8 mouse cellular contexts compared by ENCODE assay signal in genomic region chr2:30443281-30443680, GRCm38 (mm10). TPM values are rescaled to one million over a fixed set of nuclear protein-coding genes. Genes with fewer than 3 reads are reported as not detected.
DNase-seq lines count a peak whose midpoint lies in the region; ATAC-seq and TF ChIP-seq lines count a peak whose summit lies in the region.

No protein-coding gene starts in this region.

- ATAC-seq in forebrain, embryonic 16.5 days = no peak
- ATAC-seq in liver, embryonic 13.5 days (ENCODE audit: low read depth) = no peak

- H3K9me3 ChIP-seq in forebrain, embryonic 16.5 days (ENCODE audit: control insufficient read depth, low read length) = no peaks in the 10 kb centered on the region
- H3K9me3 ChIP-seq in liver, embryonic 13.5 days (replicated peaks) = no peaks in the 10 kb centered on the region

- no peak for TF ChIP-seq CTCF in C2C12 (IDR thresholded peaks at IDR 0.05; ENCODE audit: control insufficient read depth, insufficient read depth, insufficient read length)

- H3K4me3 ChIP-seq in C2C12 (ENCODE audit: insufficient read depth, poor library complexity, severe bottlenecking) = no peak overlapping the region
- H3K4me3 ChIP-seq in forebrain, embryonic 16.5 days (replicated peaks; ENCODE audit: low read length) = no peak overlapping the region
- H3K4me3 ChIP-seq in liver, embryonic 13.5 days (replicated peaks) = no peak overlapping the region

- peak overlapping the region; percentile 16; the same call in 1 of the 2 replicates for H3K27ac ChIP-seq in forebrain, embryonic 16.5 days (ENCODE audit: low read length)
- peak overlapping the region; percentile 0; the same call in 1 of the 2 replicates for H3K27ac ChIP-seq in liver, embryonic 13.5 days

- peaks cover 31% of the 10 kb centered on the region for H3K4me1 ChIP-seq in forebrain, embryonic 16.5 days (replicated peaks; ENCODE audit: control insufficient read depth, insufficient read depth, low read length)
- H3K4me1 ChIP-seq in liver, embryonic 13.5 days (replicated peaks) = peaks cover 65% of the 10 kb centered on the region

- H3K79me3 ChIP-seq in C2C12 (ENCODE audit: low read depth) = peaks cover 16% of the 10 kb centered on the region

- H3K79me2 ChIP-seq in C2C12 (ENCODE audit: control insufficient read depth, insufficient read depth) = peaks cover 57% of the 10 kb centered on the region

- WGBS in forebrain, embryonic 16.5 days = 67% methylated on average over 4 of the region's 4 CpGs
- WGBS in liver, embryonic 13.5 days (ENCODE audit: insufficient replicate concordance) = 79% methylated on average over 4 of the region's 4 CpGs

- peaks cover 74% of the 10 kb centered on the region for H3K36me3 ChIP-seq in C2C12 (ENCODE audit: control insufficient read depth, insufficient read depth)
- H3K36me3 ChIP-seq in forebrain, embryonic 16.5 days (ENCODE audit: control insufficient read depth, insufficient read depth) = peaks cover 6% of the 10 kb centered on the region; the same call in 1 of the 2 replicates
- peaks cover 99% of the 10 kb centered on the region for H3K36me3 ChIP-seq in liver, embryonic 13.5 days

- no peaks in the 10 kb centered on the region for H3K27me3 ChIP-seq in C2C12 (ENCODE audit: control insufficient read depth, insufficient read depth, insufficient read length)
- no peaks in the 10 kb centered on the region for H3K27me3 ChIP-seq in forebrain, embryonic 16.5 days (replicated peaks; ENCODE audit: control insufficient read depth, insufficient read depth, low read length)
- no peaks in the 10 kb centered on the region for H3K27me3 ChIP-seq in liver, embryonic 13.5 days

- no peak overlapping the region for H3K4me2 ChIP-seq in forebrain, embryonic 16.5 days (ENCODE audit: low read length)
- no peak overlapping the region for H3K4me2 ChIP-seq in liver, embryonic 13.5 days

- H3K9ac ChIP-seq in forebrain, embryonic 16.5 days (replicated peaks; ENCODE audit: low read depth, low read length) = no peak overlapping the region
- no peak overlapping the region for H3K9ac ChIP-seq in liver, embryonic 13.5 days

- peak; percentile 94 for DNase-seq in heart, adult 11 months
- DNase-seq in heart, adult 8-10 months (ENCODE audit: low spot score) = no peak
- no peak for DNase-seq in liver, embryonic 13.5 days
- no peak for DNase-seq in right cerebral cortex, adult 18-20 months
- no peak for DNase-seq in adrenal gland, postnatal 10 days
- no peak for DNase-seq in urinary bladder, adult 18-20 months (ENCODE audit: low spot score in 2 of 2)

- H3ac ChIP-seq in C2C12 (ENCODE audit: control insufficient read depth, insufficient read length, low read depth) = peak overlapping the region; percentile 5

TF ChIP-seq in C2C12, 6 proteins besides CTCF, POLR2A, EP300 and RAD21:
- TF ChIP-seq MYOG (IDR thresholded peaks at IDR 0.05; ENCODE audit: control insufficient read depth, extremely low read depth, insufficient read length) (no peak), CEBPB (IDR thresholded peaks at IDR 0.05; ENCODE audit: low read depth) (no peak), MAX (IDR thresholded peaks at IDR 0.05) (no peak), FOSL1 (IDR thresholded peaks at IDR 0.05; ENCODE audit: insufficient read depth, low read length, poor library complexity, severe bottlenecking) (no peak), MYOD1 (IDR thresholded peaks at IDR 0.05; ENCODE audit: control insufficient read depth, insufficient read length, low read depth) (no peak), USF1 (IDR thresholded peaks at IDR 0.05; ENCODE audit: low read depth) (no peak)

RNA-seq across cellular contexts. Expression of gene Ptpa, which starts 27.4 kb away (rescaled TPM):
- total RNA-seq in heart, adult 8-10 months (2022) = 100 to 1,000 TPM in 1 of 4 experiments, 10 to 100 TPM in 3; 74.6 to 100 (median 83.0) TPM
- polyA plus RNA-seq in C2C12 (2012; fragmentation: generic; extraction: Trizol) = 213 TPM
- polyA plus RNA-seq in forebrain, embryonic 16.5 days (2015; fragmentation: Nextera tagmentation; extraction: Ambion mirVana) = 146 and 163 TPM in 2 replicates
- 142 and 147 TPM in 2 replicates for polyA plus RNA-seq in liver, embryonic 13.5 days (2015; fragmentation: Nextera tagmentation; extraction: Ambion mirVana)
- 100 to 1,000 TPM; 152 to 170 TPM for total RNA-seq in adrenal gland, postnatal 10 days (2021)

RNA-seq across cellular contexts. Expression of gene Crat, which starts 27.7 kb away (rescaled TPM):
- total RNA-seq in heart, adult 8-10 months (2022) = 100 to 1,000 TPM; 490 to 636 (median 559) TPM
- 22.5 TPM for polyA plus RNA-seq in C2C12 (2012; fragmentation: generic; extraction: Trizol)
- 21.3 and 21.4 TPM in 2 replicates for polyA plus RNA-seq in forebrain, embryonic 16.5 days (2015; fragmentation: Nextera tagmentation; extraction: Ambion mirVana)
- 20.5 and 23.9 TPM in 2 replicates for polyA plus RNA-seq in liver, embryonic 13.5 days (2015; fragmentation: Nextera tagmentation; extraction: Ambion mirVana)
- 100 to 1,000 TPM; 317 to 355 TPM for total RNA-seq in adrenal gland, postnatal 10 days (2021)

RNA-seq across cellular contexts. Expression of gene Ier5l, which starts 30.7 kb away (rescaled TPM):
- 1 to 10 TPM; 2.4 to 5.0 (median 4.3) TPM for total RNA-seq in heart, adult 8-10 months (2022)
- 61.4 TPM for polyA plus RNA-seq in C2C12 (2012; fragmentation: generic; extraction: Trizol)
- polyA plus RNA-seq in forebrain, embryonic 16.5 days (2015; fragmentation: Nextera tagmentation; extraction: Ambion mirVana) = 1.5 and 1.8 TPM in 2 replicates
- 0.12 and 0.13 TPM in 2 replicates for polyA plus RNA-seq in liver, embryonic 13.5 days (2015; fragmentation: Nextera tagmentation; extraction: Ambion mirVana)
- total RNA-seq in adrenal gland, postnatal 10 days (2021) = 1 to 10 TPM; 5.9 to 8.4 TPM

RNA-seq across cellular contexts. Expression of gene Dolpp1, which starts 51.2 kb away (rescaled TPM):
- total RNA-seq in heart, adult 8-10 months (2022) = 1 to 10 TPM; 5.7 to 9.8 (median 7.9) TPM
- polyA plus RNA-seq in C2C12 (2012; fragmentation: generic; extraction: Trizol) = 19.4 TPM
- 59.3 and 66.5 TPM in 2 replicates for polyA plus RNA-seq in forebrain, embryonic 16.5 days (2015; fragmentation: Nextera tagmentation; extraction: Ambion mirVana)
- polyA plus RNA-seq in liver, embryonic 13.5 days (2015; fragmentation: Nextera tagmentation; extraction: Ambion mirVana) = 20.3 and 21.3 TPM in 2 replicates
- total RNA-seq in adrenal gland, postnatal 10 days (2021) = 10 to 100 TPM; 14.5 to 23.6 TPM

Comparison
In these comparisons a context has a peak if more than half of its experiments do, and no peak if none do; other contexts are left out.
1. RNA of gene Ier5l, which starts 30.7 kb away (polyA plus RNA-seq): 61.4 TPM in C2C12 (single experiment); 1.5 to 1.8 TPM in forebrain, embryonic 16.5 days and 0.12 to 0.13 TPM in liver, embryonic 13.5 days; every median in the first group is over 10 times any median in the second.